Mouse (Mus musculus): ENCODE results near the gene Slc16a5. TPM values are rescaled to one million over a fixed set of nuclear protein-coding genes. Genes with fewer than 3 reads are reported as not detected.

Slc16a5 gene
- polyA plus RNA-seq, 1 experiment from 2014 or later = 0.20 TPM

DNA sequence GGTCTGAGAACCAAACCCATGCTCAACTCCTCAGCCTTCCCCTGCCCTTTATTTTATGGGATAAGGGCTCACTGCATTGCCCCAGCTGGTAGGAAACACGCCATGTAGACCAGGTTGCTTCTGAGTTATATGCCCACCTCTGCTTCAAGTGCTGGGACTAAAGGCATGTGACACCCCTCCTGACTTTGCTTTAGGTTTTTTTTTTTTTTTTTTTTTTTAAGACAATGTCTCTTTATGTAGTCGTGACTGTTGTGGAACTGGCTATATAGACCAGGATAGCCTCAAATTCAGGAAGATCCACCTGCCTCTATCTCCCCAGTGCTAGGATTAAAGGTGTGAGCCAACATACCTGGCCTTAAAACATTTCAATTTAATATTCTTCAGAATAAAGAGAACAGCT, 60.4 kb downstream of the Slc16a5 start:
- H3K9ac ChIP-seq (replicated peaks) = no peak overlapping the region
- no peak overlapping the region for H3K27ac ChIP-seq (replicated peaks)
- H3K27me3 ChIP-seq = no peaks in the 10 kb centered on the region
- H3K4me3 ChIP-seq = no peak overlapping the region
- 89% methylated on average over 2 of the region's 2 CpGs for WGBS
- H3K36me3 ChIP-seq = peaks cover 55% of the 10 kb centered on the region
- no peaks in the 10 kb centered on the region for H3K9me3 ChIP-seq
- no peaks in the 10 kb centered on the region for H3K4me1 ChIP-seq
- ATAC-seq (ENCODE audit: low FRiP score, low read depth) = no peak
- H3K4me2 ChIP-seq (replicated peaks) = no peak overlapping the region

Small RNAs within 50 kb of the gene (microRNA-seq; reads per million reads assigned to microRNA genes)
- gene Mir3968 = not detected

Other genes starting within 250 kb of the Slc16a5 start
- 0.06 and 0.17 TPM in 2 replicates for gene Grin2c, start 195.2 kb upstream of the Slc16a5 start, polyA plus RNA-seq (2016; fragmentation: Nextera tagmentation; extraction: Ambion mirVana)
- 15.9 and 18.4 TPM in 2 replicates for gene Fdxr, start 185.4 kb upstream of the Slc16a5 start, polyA plus RNA-seq (2016; fragmentation: Nextera tagmentation; extraction: Ambion mirVana)
- 0.11 and 0.18 TPM in 2 replicates for gene Fads6, start 164.8 kb upstream of the Slc16a5 start, polyA plus RNA-seq (2016; fragmentation: Nextera tagmentation; extraction: Ambion mirVana)
- gene Otop2, start 155.3 kb upstream of the Slc16a5 start, polyA plus RNA-seq (2016; fragmentation: Nextera tagmentation; extraction: Ambion mirVana) = not detected in 2 replicates
- 0.05 TPM in 1 of 2 replicates, not detected in the other for gene Ush1g, start 140.4 kb upstream of the Slc16a5 start, polyA plus RNA-seq (2016; fragmentation: Nextera tagmentation; extraction: Ambion mirVana)
- 0.28 and 0.43 TPM in 2 replicates for gene Otop3, start 127.7 kb upstream of the Slc16a5 start, polyA plus RNA-seq (2016; fragmentation: Nextera tagmentation; extraction: Ambion mirVana)
- gene Hid1, start 94.7 kb upstream of the Slc16a5 start, polyA plus RNA-seq (2016; fragmentation: Nextera tagmentation; extraction: Ambion mirVana) = 32.9 and 38.6 TPM in 2 replicates
- gene Cdr2l, start 80.6 kb upstream of the Slc16a5 start, polyA plus RNA-seq (2016; fragmentation: Nextera tagmentation; extraction: Ambion mirVana) = 32.4 and 36.6 TPM in 2 replicates
- gene Mrpl58, start 58.7 kb upstream of the Slc16a5 start, polyA plus RNA-seq (2016; fragmentation: Nextera tagmentation; extraction: Ambion mirVana) = 234 and 265 TPM in 2 replicates
- gene Atp5h, start 42.5 kb upstream of the Slc16a5 start, polyA plus RNA-seq (2016; fragmentation: Nextera tagmentation; extraction: Ambion mirVana) = 873 and 889 TPM in 2 replicates
- gene Kctd2, start 42.3 kb upstream of the Slc16a5 start, polyA plus RNA-seq (2016; fragmentation: Nextera tagmentation; extraction: Ambion mirVana) = 32.0 and 40.4 TPM in 2 replicates
- gene Trim80, start 21.9 kb upstream of the Slc16a5 start, polyA plus RNA-seq (2016; fragmentation: Nextera tagmentation; extraction: Ambion mirVana) = not detected in 2 replicates
- 10.3 and 13.1 TPM in 2 replicates for gene Armc7, start 13.2 kb downstream of the Slc16a5 start, polyA plus RNA-seq (2016; fragmentation: Nextera tagmentation; extraction: Ambion mirVana)
- 81.6 and 83.8 TPM in 2 replicates for gene Nt5c, start 29.4 kb downstream of the Slc16a5 start, polyA plus RNA-seq (2016; fragmentation: Nextera tagmentation; extraction: Ambion mirVana)
- 1,008 and 1,026 TPM in 2 replicates for gene Jpt1, start 51.9 kb downstream of the Slc16a5 start, polyA plus RNA-seq (2016; fragmentation: Nextera tagmentation; extraction: Ambion mirVana)
- 1,412 and 1,429 TPM in 2 replicates for gene Sumo2, start 73.8 kb downstream of the Slc16a5 start, polyA plus RNA-seq (2016; fragmentation: Nextera tagmentation; extraction: Ambion mirVana)
- 168 and 172 TPM in 2 replicates for gene Nup85, start 102.0 kb downstream of the Slc16a5 start, polyA plus RNA-seq (2016; fragmentation: Nextera tagmentation; extraction: Ambion mirVana)
- gene Mrps7, start 141.5 kb downstream of the Slc16a5 start, polyA plus RNA-seq (2016; fragmentation: Nextera tagmentation; extraction: Ambion mirVana) = 85.7 and 89.0 TPM in 2 replicates
- gene Gga3, start 141.6 kb downstream of the Slc16a5 start, polyA plus RNA-seq (2016; fragmentation: Nextera tagmentation; extraction: Ambion mirVana) = 34.6 and 37.2 TPM in 2 replicates
- 12.2 and 15.1 TPM in 2 replicates for gene Mif4gd, start 150.5 kb downstream of the Slc16a5 start, polyA plus RNA-seq (2016; fragmentation: Nextera tagmentation; extraction: Ambion mirVana)
- gene Slc25a19, start 165.8 kb downstream of the Slc16a5 start, polyA plus RNA-seq (2016; fragmentation: Nextera tagmentation; extraction: Ambion mirVana) = 26.2 and 26.9 TPM in 2 replicates
- 137 and 149 TPM in 2 replicates for gene Grb2, start 246.1 kb downstream of the Slc16a5 start, polyA plus RNA-seq (2016; fragmentation: Nextera tagmentation; extraction: Ambion mirVana)